Mouse (Mus musculus) monocyte, adult 59 days (primary cell): Measurements from ENCODE around the gene Mocs2. TPM values are rescaled to one million over a fixed set of nuclear protein-coding genes. Genes with fewer than 3 reads are reported as not detected.

Experiments
- total RNA-seq, 2 experiments: library from RNA; stranded (reverse); gene quantifications; one replicate each; pipeline ENCODE4 v1.2.4; 2023

Gene Mocs2
- 10 to 100 TPM; 28.8 to 34.2 TPM for total RNA-seq

DNA sequence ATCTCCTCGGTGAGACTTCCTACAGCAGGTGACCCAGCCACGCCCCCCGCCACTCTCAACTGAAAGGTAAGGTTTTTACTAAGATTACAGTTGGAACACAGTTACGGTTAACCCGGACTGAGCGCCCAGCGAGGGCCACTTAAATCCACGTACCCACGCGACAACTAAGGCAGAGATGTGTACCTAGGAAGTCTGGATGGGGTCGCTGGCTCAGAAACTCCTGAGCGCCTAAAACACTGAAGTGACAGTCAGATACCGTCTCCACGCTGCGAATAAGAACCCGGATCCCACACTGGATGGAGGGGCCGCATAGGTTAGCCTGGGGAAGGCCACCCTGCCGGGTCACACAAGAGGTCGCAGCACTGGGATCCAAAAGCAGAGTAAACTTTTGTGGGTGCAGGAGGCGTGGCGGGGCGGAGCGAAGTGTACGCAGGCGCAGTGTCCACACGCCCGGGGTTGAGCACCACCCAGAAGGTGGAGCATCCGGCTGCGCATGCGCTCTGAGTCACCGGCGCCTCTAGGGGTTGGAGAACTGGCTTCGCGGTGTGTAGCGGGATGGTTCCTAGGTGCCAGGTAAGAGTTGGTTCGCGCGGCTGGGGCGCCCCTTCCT, at the start of gene Mocs2:
TSS of gene Mocs2 (plus strand) at position 486 of the 610 bp plus-strand sequence.

Other genes with a start within 250 kb of the Mocs2 start
- gene Itga2, start 113.9 kb downstream of the Mocs2 start, total RNA-seq, result under 1 TPM in 1 of 2 experiments, not detected in 1; 0.10 TPM